Mouse (Mus musculus): ENCODE results near the gene Ccs. TPM values are rescaled to one million over a fixed set of nuclear protein-coding genes. Genes with fewer than 3 reads are reported as not detected.
"Not testable (repeated sequence)": the region's sequence is repeated elsewhere in the genome, so short reads cannot be mapped to it uniquely, and the experiment has no call there.

Ccs gene
- total RNA-seq, 2 experiments from 2014 or later, result 28.9 to 33.8 TPM

DNA sequence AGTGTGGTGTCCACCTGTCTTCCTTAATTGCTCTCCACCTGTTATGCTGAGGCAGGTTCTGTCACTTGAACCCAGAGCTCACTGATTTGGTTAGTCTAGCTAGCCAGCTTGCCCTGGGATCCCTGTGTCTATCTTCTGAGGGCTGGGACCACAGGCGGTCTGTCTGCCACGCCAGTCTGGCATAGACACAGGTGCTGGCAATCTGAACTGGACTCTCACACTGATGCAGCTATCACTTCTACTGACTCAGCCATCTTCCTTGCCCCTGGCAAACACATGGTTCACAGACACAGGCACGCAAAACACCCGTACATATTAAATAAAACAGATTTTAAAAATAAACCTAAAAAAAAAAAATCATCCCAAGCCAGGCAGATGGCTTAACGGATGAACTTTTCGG, 2.1 kb downstream of the Ccs start:
- DNase-seq (ENCODE audit: low spot score in 2 of 2), result no peak

DNA sequence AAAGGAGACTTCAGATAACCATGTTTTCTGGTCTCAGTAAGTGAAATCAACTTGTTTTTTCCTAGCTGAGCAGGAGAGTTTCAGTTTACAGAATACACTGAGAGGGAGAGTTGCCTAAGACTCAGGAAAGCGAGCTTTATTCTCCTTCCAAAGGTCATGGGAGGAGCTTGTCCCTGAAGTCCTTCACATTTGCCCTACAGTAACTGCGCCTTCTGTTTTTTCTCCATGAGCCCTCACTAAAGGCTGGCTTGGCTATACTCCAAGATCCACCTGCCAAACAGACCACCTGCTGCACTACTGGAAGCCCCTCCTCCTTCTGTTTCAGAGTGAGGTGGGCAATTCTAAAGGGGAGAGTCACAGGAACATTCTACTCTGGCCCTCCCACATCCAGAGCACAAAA, 3.0 kb downstream of the Ccs start:
- DNase-seq (ENCODE audit: low spot score in 2 of 2), result no peak

DNA sequence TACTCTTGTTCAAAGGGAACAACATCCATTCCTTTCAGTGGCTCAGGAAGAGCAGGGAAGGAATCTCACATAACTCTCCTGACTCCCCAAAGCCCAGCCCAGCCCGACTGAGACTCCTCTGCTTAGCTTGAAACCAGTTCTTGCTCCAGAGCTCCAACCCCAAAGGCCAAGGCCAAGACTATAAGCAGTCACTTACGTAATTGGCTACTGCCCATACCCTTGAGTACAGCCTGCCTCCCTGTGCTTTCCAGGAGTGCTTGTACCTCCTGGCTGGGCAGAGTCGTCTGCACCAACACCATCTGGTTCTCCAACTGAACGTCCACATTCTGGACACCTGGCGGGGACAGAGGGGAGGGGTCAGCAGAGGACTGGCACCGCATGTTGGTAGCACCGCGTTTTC, 5.2 kb downstream of the Ccs start:
- no peak for DNase-seq (ENCODE audit: low spot score in 2 of 2)

GRCm38 (mm10) chr19:4829156-4829555, 10.0 kb downstream of the Ccs start:
- DNase-seq (ENCODE audit: low spot score in 2 of 2), result peak; percentile 17 to 24

DNA sequence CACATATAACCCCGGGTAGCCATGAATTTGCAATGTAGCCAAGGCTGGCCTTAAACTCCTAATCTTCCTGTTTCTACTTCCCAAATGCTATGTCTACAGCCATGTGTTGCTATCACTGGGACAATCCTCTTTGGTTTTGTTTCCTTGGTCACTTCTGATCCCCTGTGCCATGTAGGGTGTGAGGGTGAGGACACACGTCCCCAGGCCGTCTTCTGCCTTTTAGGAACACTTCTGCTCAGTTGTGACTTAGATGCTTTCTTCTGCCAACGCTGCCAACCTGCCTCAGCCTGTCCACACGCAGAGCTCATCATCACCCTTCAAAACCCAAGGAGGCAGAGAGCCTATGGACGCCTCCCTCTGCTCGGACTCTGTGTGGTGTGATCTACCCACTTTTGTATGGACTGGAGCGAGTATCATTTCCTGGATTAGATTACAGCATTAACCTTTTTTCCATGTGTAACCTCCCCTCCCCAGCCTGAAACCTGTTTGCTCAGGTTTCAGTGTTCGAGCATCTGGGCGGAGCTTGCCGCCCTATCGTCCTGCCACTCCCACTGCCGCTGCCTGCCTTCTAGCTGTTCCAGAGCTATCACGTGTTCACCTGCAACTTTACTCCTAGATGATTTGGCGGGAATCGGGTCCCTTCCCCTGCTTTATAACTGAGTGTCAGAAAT, 10.6 kb downstream of the Ccs start:
- no peak for DNase-seq (ENCODE audit: low spot score in 2 of 2)

GRCm38 (mm10) chr19:4820678-4821303, 18.3 kb downstream of the Ccs start:
- peak; percentile 33 to 36 for DNase-seq (ENCODE audit: low spot score in 2 of 2)

GRCm38 (mm10) chr19:4817182-4817835, 21.8 kb downstream of the Ccs start:
- no peak for DNase-seq (ENCODE audit: low spot score in 2 of 2)

DNA sequence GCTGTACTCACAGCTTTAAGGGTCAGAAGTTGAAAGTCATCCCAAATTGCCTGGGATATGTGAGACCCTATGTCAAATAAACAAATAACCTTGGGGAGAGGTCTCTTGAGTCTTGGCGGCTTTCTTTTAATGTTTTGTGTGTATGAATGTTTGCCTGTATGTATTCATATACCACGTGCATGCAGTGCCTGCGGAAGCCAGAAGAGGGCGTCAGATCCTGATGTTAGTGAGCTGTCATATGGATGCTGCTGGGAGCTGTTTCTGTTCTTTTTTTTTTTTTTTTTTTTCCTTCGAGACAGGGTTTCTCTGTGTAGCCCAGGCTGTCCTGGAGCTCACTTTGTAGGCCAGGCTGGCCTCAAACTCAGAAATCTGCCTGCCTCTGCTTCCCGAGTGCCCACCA, 26.1 kb downstream of the Ccs start:
- no peak for DNase-seq (ENCODE audit: low spot score in 2 of 2)

- DNase-seq (ENCODE audit: low spot score in 2 of 2), result not testable (repeated sequence)
Observed at GRCm38 (mm10) chr19:4812334-4812949, 26.7 kb downstream of the Ccs start.

GRCm38 (mm10) chr19:4811909-4812242, 27.3 kb downstream of the Ccs start:
- DNase-seq (ENCODE audit: low spot score in 2 of 2), result no peak

GRCm38 (mm10) chr19:4811063-4811908, 27.8 kb downstream of the Ccs start, which contains the start of the genes Gm21992 and Rbm14:
Gm21992 (minus strand) TSS chr19:4811612.
Rbm14 (minus strand) TSS chr19:4811634.
- DNase-seq (ENCODE audit: low spot score in 2 of 2), result peak; percentile 97 to 98

- no peak for DNase-seq (ENCODE audit: low spot score in 2 of 2)
Observed at GRCm38 (mm10) chr19:4810746-4811062, 28.4 kb downstream of the Ccs start.

- DNase-seq (ENCODE audit: low spot score in 2 of 2), result no peak
Observed at GRCm38 (mm10) chr19:4810309-4810708, 28.8 kb downstream of the Ccs start.

- DNase-seq (ENCODE audit: low spot score in 2 of 2), result no peak
Observed at GRCm38 (mm10) chr19:4803283-4803682, 35.8 kb downstream of the Ccs start.

- DNase-seq (ENCODE audit: low spot score in 2 of 2), result no peak
Observed at GRCm38 (mm10) chr19:4802691-4803091, 36.4 kb downstream of the Ccs start.

- no peak for DNase-seq (ENCODE audit: low spot score in 2 of 2)
Observed at GRCm38 (mm10) chr19:4799083-4799482, 40.0 kb downstream of the Ccs start.

- DNase-seq (ENCODE audit: low spot score in 2 of 2), result no peak
Observed at GRCm38 (mm10) chr19:4797846-4798245, 41.3 kb downstream of the Ccs start.

DNA sequence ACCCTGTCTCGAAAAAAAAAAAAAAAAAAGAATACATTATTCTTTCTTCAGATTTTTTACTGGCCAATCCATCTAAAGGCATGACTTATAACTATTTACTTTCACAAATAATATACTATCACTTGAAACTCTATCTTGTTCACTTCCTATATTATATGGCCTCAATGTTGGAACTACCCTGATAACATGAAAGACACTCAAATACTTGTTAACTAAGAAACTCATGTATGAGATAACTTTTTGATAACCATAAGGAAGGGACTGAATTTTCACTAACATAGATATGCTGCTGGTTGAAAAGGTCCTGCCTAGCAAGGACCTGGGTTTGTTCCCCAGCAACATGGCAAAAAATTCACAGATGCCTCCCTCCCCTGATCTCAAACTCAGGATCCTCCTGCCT, 43.2 kb downstream of the Ccs start:
- DNase-seq (ENCODE audit: low spot score in 2 of 2), result no peak

DNA sequence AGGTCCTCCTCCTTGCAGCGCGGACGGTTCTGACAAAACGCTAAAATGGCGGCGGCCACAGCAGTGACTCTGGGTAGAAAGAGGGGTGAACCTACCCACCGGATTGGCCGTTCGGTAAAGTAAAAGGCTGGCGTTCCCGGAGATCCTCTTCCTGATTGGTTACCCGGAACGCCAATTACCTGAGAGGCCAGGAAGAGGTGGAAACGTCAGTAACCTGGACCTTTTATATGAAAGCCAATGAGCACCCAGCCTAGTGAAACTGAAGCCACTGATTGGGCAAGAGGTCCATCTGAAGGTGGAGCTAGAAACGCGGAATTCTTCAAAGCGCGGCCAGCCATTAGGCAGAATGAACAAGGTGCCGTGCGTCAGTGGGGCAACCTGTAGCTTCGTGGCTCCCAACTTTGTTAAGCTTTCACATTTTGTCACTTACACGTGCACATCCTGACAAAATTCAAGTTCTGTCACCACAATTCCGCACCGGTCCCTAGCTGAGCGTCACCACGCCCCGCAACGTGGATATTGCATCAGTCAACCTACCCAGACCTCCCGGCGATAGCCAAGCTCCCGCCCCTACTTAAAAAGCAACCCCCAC, 45.2 kb downstream of the Ccs start, which contains the start of gene Rbm4:
Gene Rbm4 (minus strand): TSS at position 71 of the 592 bp plus-strand sequence.
- DNase-seq (ENCODE audit: low spot score in 2 of 2), result peak; percentile 98

DNA sequence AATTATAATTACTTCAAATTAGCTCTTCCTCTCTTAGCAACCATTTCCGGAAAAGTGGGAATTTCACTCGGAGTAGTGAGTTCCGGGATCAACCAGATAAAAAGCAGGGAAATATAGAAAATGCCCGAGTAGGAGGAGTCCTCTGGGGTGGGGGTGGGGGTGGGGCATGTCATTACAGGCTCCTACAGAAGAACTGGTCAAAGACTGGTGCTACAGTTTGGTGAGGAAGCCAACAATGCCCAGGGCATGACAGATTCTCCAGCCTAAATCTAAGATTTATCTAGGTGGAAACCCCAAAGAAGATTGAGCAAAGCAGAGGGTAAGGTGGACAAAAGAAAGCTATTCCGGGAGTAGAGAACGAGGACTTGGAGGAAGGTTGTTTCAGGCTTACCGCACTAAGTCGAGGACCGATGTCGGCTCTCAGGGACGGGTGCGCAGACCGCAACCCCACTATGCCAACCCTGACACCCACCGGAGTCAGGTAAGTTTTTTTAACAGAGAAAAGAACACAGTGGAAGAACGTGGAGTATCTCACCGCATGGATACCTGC, 45.8 kb downstream of the Ccs start:
- no peak for DNase-seq (ENCODE audit: low spot score in 2 of 2)

DNA sequence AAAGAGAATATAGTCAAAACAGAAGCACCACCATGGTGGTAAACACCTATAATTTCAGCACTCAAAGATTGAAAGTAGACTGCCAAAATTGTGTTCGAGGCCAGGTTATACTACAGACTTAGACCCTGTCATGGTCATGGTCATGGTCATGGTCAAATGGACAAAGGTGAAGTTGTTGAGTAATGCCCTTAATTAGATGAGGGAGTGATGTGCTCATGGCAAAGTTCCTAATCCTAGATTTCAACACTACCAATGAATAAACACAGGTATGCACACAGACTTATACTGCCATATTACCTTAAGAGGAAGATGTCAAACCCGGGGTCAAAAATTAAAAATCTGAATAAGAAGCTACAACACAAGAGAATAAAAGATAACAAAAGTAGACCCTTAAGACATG, 52.8 kb downstream of the Ccs start:
- no peak for DNase-seq (ENCODE audit: low spot score in 2 of 2)

Measured in left cerebral cortex, adult 18-20 months (tissue).